Mouse (Mus musculus) forebrain, embryonic 16.5 days (tissue): ENCODE measurements around the gene Zfp503. TPM values are rescaled to one million over a fixed set of nuclear protein-coding genes. Genes with fewer than 3 reads are reported as not detected.

Experiments
- ATAC-seq: fragments of 200-750 bp; cut with Nextera tagmentation; 2 replicates; pipeline ENCODE4 v1.8.0; 2017; ENCODE audit warnings: mild to moderate bottlenecking, moderate library complexity
- H3K27ac ChIP-seq: fragments of 300-500 bp; sonication (generic); 2 replicates; pipeline ENCODE4 v1.5.1; 2014; ENCODE audit warnings: low read length, control low read depth
- H3K27me3 ChIP-seq: fragments of 300-500 bp; sonication (generic); replicated peaks from 2 replicates; pipeline ENCODE4 v1.6.1; 2014; ENCODE audit warnings: low read length; ENCODE audit not compliant: control insufficient read depth, insufficient read depth
- H3K36me3 ChIP-seq: fragments of 300-500 bp; sonication (generic); 2 replicates; pipeline ENCODE4 v1.6.1; 2014; ENCODE audit not compliant: control insufficient read depth, insufficient read depth
- H3K4me1 ChIP-seq: fragments of 300-500 bp; sonication (generic); replicated peaks from 2 replicates; pipeline ENCODE4 v1.6.1; 2014; ENCODE audit warnings: low read length; ENCODE audit not compliant: control insufficient read depth, insufficient read depth
- H3K4me2 ChIP-seq: fragments of 300-500 bp; sonication (generic); 2 replicates; pipeline ENCODE4 v1.6.1; 2014; ENCODE audit warnings: mild to moderate bottlenecking, low read length, control low read depth
- H3K4me3 ChIP-seq: fragments of 300-500 bp; sonication (generic); replicated peaks from 2 replicates; pipeline ENCODE4 v1.5.1; 2014; ENCODE audit warnings: mild to moderate bottlenecking, low read length, control low read depth
- H3K9ac ChIP-seq: fragments of 300-500 bp; sonication (generic); replicated peaks from 2 replicates; pipeline ENCODE4 v1.6.1; 2014; ENCODE audit warnings: low read depth, low read length, control low read depth
- H3K9me3 ChIP-seq: fragments of 300-500 bp; sonication (generic); 2 replicates; pipeline ENCODE4 v1.6.1; 2016; ENCODE audit warnings: low read length; ENCODE audit not compliant: control insufficient read depth
- WGBS: fragments of 180-500 bp; shearing (Covaris S2); extraction: QIAGEN DNeasy Blood & Tissue Kit; methylation state at CpG from one replicate; pipeline ENCODE4 v1.1.7; 2014; 5-methylcytosine and 5-hydroxymethylcytosine counted together
- polyA plus RNA-seq: library from polyadenylated mRNA; unstranded; fragments of >200 nt; fragmentation: Nextera tagmentation; extraction: Ambion mirVana; gene quantifications from 2 replicates; pipeline ENCODE4 v1.2.1, GENCODE M21; 2015

Zfp503 gene
- polyA plus RNA-seq, 1 experiment from 2014 or later: 5.5 TPM

DNA sequence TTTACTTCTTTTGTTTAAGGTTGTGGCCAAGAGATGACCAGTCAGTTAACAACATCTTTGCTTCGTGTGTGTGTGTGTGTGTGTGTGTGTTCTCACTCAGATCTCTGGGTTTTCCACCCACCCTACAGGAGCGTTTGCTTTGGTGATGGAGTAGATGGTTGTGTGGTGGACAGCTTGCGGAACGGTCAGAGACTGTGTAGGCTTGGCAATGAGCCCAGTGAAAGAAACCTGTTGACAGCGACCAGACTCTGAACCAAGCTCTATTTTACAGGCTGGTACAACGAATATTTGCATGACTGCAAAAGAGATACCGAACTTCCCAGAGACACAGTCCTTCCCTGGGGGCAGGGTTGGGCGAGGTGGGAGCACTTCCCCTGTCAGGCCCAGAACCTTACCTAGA lies 30.2 kb downstream of the Zfp503 start:
- Histone ChIP-seq H3K4me1 (no peaks in the 10 kb centered on the region), H3K4me3 (no peak overlapping the region), H3K4me2 (no peak overlapping the region), H3K36me3 (no peaks in the 10 kb centered on the region), H3K9me3 (no peaks in the 10 kb centered on the region), H3K27ac (no peak overlapping the region), H3K9ac (no peak overlapping the region), H3K27me3 (no peaks in the 10 kb centered on the region)
- no peak for ATAC-seq
- 70% methylated on average over 8 of the region's 8 CpGs for WGBS

DNA sequence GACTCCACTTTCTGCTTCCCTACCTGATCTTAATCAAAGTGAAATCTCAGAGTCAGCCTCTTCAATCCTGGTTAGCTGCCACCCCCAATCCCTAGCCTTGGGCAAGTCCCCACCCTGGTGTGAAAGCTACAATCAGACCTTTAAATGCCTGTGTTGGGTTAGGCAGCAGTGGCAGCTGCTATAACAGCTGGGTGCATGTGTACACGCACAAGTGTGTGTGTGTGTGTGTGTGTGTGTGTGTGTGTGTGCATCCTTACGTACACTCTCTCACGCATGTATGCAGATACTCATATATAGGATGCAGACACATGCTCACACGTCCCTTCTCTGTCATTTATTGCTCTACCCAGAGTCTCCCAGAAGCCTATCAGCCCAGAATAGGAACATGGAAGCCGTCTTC lies 30.8 kb downstream of the Zfp503 start:
- Histone ChIP-seq H3K4me1 (no peaks in the 10 kb centered on the region), H3K36me3 (no peaks in the 10 kb centered on the region), H3K9me3 (no peaks in the 10 kb centered on the region), H3K4me2 (no peak overlapping the region), H3K9ac (no peak overlapping the region), H3K27me3 (no peaks in the 10 kb centered on the region), H3K4me3 (no peak overlapping the region), H3K27ac (no peak overlapping the region)
- ATAC-seq: no peak
- 90% methylated on average over 5 of the region's 5 CpGs for WGBS

- H3K36me3 ChIP-seq: no peaks in the 10 kb centered on the region
- no peak overlapping the region for H3K27ac ChIP-seq
- H3K4me3 ChIP-seq: no peak overlapping the region
- no peak overlapping the region for H3K9ac ChIP-seq
- H3K9me3 ChIP-seq: 0 out of 2 replicates have a peak, but pooled peaks cover 3% of the 10 kb centered on the region
- H3K27me3 ChIP-seq: no peaks in the 10 kb centered on the region
- H3K4me1 ChIP-seq: no peaks in the 10 kb centered on the region
- 85% methylated on average over 7 of the region's 7 CpGs for WGBS
- H3K4me2 ChIP-seq: no peak overlapping the region
- ATAC-seq: no peak
Observed at GRCm38 (mm10) chr14:21952541-21952940, 36.9 kb downstream of the Zfp503 start.

DNA sequence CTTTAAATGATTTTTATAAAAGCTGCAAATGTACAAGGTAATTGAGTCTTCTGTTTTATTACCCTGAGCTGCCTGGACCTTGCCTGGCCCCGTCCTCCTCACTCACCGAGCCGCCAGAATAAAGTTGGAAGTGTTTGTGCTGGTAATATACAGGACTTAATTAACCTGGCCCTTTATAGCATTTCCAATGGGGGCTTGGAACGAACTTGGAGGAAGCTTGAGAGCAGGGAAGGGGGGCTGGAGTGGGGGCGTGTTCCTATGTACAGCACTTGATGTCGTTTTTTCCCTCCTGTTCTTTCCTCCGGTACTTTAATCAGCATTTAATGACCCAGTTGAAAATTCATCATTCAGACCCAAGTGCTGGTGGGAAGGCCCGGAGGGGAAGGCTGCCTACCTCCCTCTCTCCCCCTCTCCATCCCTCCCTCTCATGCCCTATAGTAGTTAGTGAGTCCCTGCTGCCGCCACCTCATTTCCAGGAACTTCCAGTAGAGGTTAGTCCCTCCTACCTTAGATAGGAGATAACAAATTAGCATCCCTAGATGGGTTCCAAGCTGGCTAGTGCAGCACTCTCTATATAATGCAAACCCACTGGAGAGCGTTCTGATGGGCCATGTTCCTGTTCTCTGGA lies 37.4 kb downstream of the Zfp503 start:
- Histone ChIP-seq H3K27ac (no peak overlapping the region), H3K4me3 (no peak overlapping the region), H3K9me3 (0 out of 2 replicates have a peak, but pooled peaks cover 3% of the 10 kb centered on the region), H3K9ac (no peak overlapping the region), H3K4me2 (no peak overlapping the region), H3K27me3 (no peaks in the 10 kb centered on the region), H3K36me3 (no peaks in the 10 kb centered on the region), H3K4me1 (no peaks in the 10 kb centered on the region)
- WGBS: 36% methylated on average over 10 of the region's 10 CpGs
- ATAC-seq: no peak

DNA sequence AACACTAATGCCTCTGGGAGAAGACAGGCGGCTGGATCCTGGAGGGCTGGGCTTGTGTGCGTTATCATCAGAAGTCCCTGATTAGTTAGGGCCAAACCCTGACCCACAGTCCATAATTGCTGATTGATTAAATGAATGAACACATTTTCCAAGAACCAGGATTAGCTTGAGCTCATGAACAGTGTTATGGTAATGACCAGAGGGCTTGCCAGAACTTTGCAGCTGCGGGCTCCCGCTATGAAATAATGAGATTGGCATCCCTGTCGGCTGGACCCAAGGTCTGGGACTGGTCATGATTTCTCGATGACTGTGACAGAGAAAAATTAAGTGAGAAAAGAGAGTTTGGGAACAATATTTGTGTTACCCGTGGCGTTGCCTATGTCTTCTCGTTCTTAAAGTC lies 44.5 kb downstream of the Zfp503 start:
- Histone ChIP-seq H3K27ac (no peak overlapping the region), H3K4me3 (no peak overlapping the region), H3K36me3 (no peaks in the 10 kb centered on the region), H3K4me1 (no peaks in the 10 kb centered on the region), H3K9ac (no peak overlapping the region), H3K4me2 (no peak overlapping the region), H3K9me3 (no peaks in the 10 kb centered on the region), H3K27me3 (no peaks in the 10 kb centered on the region)
- WGBS: 32% methylated on average over 9 of the region's 9 CpGs
- peak; percentile 69 for ATAC-seq

- Histone ChIP-seq H3K36me3 (no peaks in the 10 kb centered on the region), H3K27ac (no peak overlapping the region), H3K4me3 (no peak overlapping the region), H3K4me1 (no peaks in the 10 kb centered on the region), H3K27me3 (no peaks in the 10 kb centered on the region), H3K9ac (no peak overlapping the region), H3K4me2 (no peak overlapping the region), H3K9me3 (no peaks in the 10 kb centered on the region)
- no peak for ATAC-seq
- 85% methylated on average over 2 of the region's 2 CpGs for WGBS
Observed at GRCm38 (mm10) chr14:21941581-21941980, 47.8 kb downstream of the Zfp503 start.

DNA sequence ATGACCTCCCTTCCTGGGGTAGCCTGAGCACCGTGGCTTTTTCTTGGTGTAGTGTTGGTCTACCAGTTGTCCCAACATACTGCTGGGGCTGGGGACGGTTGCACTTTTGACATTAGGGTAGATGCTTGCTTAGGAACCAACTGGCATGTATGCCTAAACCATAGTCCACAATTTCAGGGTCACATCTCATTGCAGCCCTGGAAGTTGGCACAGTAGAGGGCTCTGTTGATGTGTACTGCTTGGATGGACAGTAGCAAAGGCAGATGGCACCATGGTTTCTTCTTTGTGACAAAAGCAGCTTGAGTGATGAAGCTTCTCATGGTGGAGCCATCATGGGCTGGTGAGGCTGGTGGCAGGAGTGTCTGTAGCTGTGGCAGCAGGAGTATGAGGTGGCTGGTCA lies 52.3 kb downstream of the Zfp503 start:
- Histone ChIP-seq H3K27ac (no peak overlapping the region), H3K4me3 (no peak overlapping the region), H3K9me3 (no peaks in the 10 kb centered on the region), H3K9ac (no peak overlapping the region), H3K36me3 (no peaks in the 10 kb centered on the region), H3K4me1 (no peaks in the 10 kb centered on the region), H3K4me2 (no peak overlapping the region), H3K27me3 (no peaks in the 10 kb centered on the region)
- 88% methylated on average over 2 of the region's 2 CpGs for WGBS
- no peak for ATAC-seq

DNA sequence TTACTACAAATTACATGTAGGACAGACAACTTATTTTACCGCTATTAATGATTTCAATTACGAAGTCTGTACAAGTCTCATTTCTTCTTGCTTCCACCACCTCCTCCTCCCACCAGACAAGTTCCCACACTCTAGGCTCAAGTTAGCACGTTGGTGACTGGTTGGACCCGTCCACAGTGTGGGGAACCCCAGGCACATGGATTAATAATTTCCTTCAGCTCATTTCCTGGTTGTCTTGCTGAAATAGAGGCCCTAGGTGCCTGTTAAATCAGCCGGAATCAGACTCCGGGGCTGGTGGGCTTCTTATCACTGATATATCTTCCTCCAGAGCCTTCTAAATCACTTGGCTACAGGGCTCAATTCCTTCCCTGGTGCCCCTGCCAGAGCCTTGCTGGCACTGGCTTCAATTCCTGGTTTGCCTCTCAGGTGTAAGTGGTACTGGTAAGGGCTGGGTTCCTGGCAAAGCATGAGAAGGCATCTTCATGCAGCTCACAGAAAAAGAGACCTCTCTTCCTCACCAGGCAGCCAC lies 53.2 kb downstream of the Zfp503 start:
- H3K4me1 ChIP-seq: no peaks in the 10 kb centered on the region
- H3K27me3 ChIP-seq: no peaks in the 10 kb centered on the region
- ATAC-seq: no peak
- 91% methylated on average over 6 of the region's 6 CpGs for WGBS
- H3K4me3 ChIP-seq: no peak overlapping the region
- H3K27ac ChIP-seq: no peak overlapping the region
- no peak overlapping the region for H3K9ac ChIP-seq
- H3K36me3 ChIP-seq: no peaks in the 10 kb centered on the region
- H3K9me3 ChIP-seq: no peaks in the 10 kb centered on the region
- H3K4me2 ChIP-seq: no peak overlapping the region
